Mouse (Mus musculus) lung, embryonic 15.5 days (tissue): ENCODE measurements at regions not wholly inside any gene's neighbourhood (a gene's known extent, or its start where the extent isn't known, plus 50 kb on each side); places are given as distances from the start of the nearest gene placed in this dataset.

Experiments used
- ATAC-seq: fragments of 200-750 bp; cut with Nextera tagmentation; 2 replicates; pipeline ENCODE4 v1.8.0; 2017; ENCODE audit warnings: moderate number of reproducible peaks, borderline replicate concordance; ENCODE audit not compliant: low FRiP score, low TSS enrichment; ENCODE audit errors: extremely low read depth
- H3K27ac ChIP-seq: fragments of 300-500 bp; sonication (generic); 2 replicates; pipeline ENCODE4 v1.5.1; 2015; ENCODE audit warnings: moderate library complexity, mild to moderate bottlenecking, inconsistent platforms
- H3K27me3 ChIP-seq: fragments of 300-500 bp; sonication (generic); 2 replicates; pipeline ENCODE4 v1.6.1; 2015; ENCODE audit warnings: inconsistent platforms
- H3K36me3 ChIP-seq: fragments of 300-500 bp; sonication (generic); 2 replicates; pipeline ENCODE4 v1.6.1; 2015; ENCODE audit warnings: inconsistent platforms
- H3K4me1 ChIP-seq: fragments of 300-500 bp; sonication (generic); 2 replicates; pipeline ENCODE4 v1.6.1; 2015; ENCODE audit warnings: inconsistent platforms
- H3K4me2 ChIP-seq: fragments of 300-500 bp; sonication (generic); 2 replicates; pipeline ENCODE4 v1.6.1; 2015; ENCODE audit warnings: inconsistent platforms, mild to moderate bottlenecking, moderate library complexity
- H3K4me3 ChIP-seq: fragments of 300-500 bp; sonication (generic); 2 replicates; pipeline ENCODE4 v1.5.1; 2015; ENCODE audit warnings: mild to moderate bottlenecking, inconsistent platforms
- H3K9ac ChIP-seq: fragments of 300-500 bp; sonication (generic); 2 replicates; pipeline ENCODE4 v1.6.1; 2015; ENCODE audit warnings: inconsistent platforms
- H3K9me3 ChIP-seq: fragments of 300-500 bp; sonication (generic); 2 replicates; pipeline ENCODE4 v1.6.1; 2016; ENCODE audit warnings: inconsistent platforms
- WGBS: fragments of 180-500 bp; shearing (Covaris S2); methylation state at CpG from one replicate; pipeline ENCODE4 v1.1.7; 2015; 5-methylcytosine and 5-hydroxymethylcytosine counted together

DNA sequence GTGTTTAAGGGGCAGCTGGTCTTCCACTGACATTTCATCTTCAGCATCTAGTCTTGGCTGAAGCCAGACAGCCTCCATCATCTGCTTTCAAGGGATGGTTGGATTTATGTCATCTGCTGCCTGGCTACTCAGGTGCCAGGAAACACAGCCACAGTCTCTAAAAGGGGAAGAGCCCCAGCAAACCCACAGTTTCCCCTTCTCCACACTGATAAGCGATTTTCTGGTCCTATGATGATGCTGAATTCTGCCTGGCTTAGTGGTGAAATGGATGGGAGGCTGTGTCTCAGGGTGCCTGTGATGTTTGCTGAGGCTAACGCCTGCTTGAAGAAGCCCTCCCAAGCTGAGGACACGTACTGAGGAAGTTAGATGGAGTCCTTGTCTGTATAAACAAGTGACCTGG, 160.5 kb downstream of the Unc5cl start:
- H3K4me3 ChIP-seq: no peak overlapping the region
- H3K4me2 ChIP-seq: no peak overlapping the region
- 29% methylated on average over 3 of the region's 3 CpGs for WGBS
- no peak overlapping the region for H3K27ac ChIP-seq
- no peak overlapping the region for H3K9ac ChIP-seq
- ATAC-seq: no peak
- no peaks in the 10 kb centered on the region for H3K27me3 ChIP-seq
- no peaks in the 10 kb centered on the region for H3K4me1 ChIP-seq
- no peaks in the 10 kb centered on the region for H3K36me3 ChIP-seq
- no peaks in the 10 kb centered on the region for H3K9me3 ChIP-seq

- Histone ChIP-seq H3K4me1 (no peaks in the 10 kb centered on the region), H3K9me3 (no peaks in the 10 kb centered on the region), H3K27ac (no peak overlapping the region), H3K9ac (no peak overlapping the region), H3K36me3 (no peaks in the 10 kb centered on the region), H3K4me2 (no peak overlapping the region), H3K27me3 (no peaks in the 10 kb centered on the region), H3K4me3 (no peak overlapping the region)
- ATAC-seq: no peak
- WGBS: 28% methylated on average over 4 of the region's 4 CpGs
Measured at GRCm38 (mm10) chr17:48616205-48616604, 161.5 kb downstream of the Unc5cl start.

DNA sequence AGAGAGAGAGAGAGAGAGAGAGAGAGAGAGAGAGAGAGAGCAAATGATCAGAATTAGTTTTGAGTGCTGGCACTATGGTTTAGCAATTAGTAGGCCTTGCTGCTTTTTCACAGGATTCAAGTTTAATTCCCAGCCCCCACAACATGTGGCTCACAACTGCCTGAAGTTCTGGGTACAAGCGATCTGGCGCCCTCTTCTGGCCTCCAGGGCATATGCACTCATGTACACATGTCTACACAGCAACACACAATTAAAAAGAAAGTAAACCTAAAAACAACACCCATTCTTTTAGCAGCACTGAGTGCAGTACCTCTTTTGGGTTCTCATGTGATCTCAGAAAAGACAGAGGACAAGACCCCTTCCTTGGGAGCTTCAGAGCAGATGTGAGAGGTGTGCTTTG, 166.2 kb downstream of the Unc5cl start:
- 64% methylated on average over 2 of the region's 2 CpGs for WGBS
- no peaks in the 10 kb centered on the region for H3K4me1 ChIP-seq
- no peak for ATAC-seq

GRCm38 (mm10) chr17:48621676-48622075, 167.0 kb downstream of the Unc5cl start:
- Histone ChIP-seq H3K27ac (no peak overlapping the region), H3K9me3 (no peaks in the 10 kb centered on the region), H3K4me1 (no peaks in the 10 kb centered on the region), H3K4me2 (no peak overlapping the region), H3K9ac (no peak overlapping the region), H3K4me3 (no peak overlapping the region), H3K36me3 (no peaks in the 10 kb centered on the region), H3K27me3 (no peaks in the 10 kb centered on the region)
- WGBS: 91% methylated on average over 11 of the region's 11 CpGs
- no peak for ATAC-seq

More for the DNA sequence above, 166.2 kb downstream of the Unc5cl start:
- Histone ChIP-seq H3K4me3 (no peak overlapping the region), H3K27me3 (no peaks in the 10 kb centered on the region), H3K4me2 (no peak overlapping the region), H3K27ac (no peak overlapping the region), H3K9me3 (no peaks in the 10 kb centered on the region), H3K36me3 (no peaks in the 10 kb centered on the region), H3K9ac (no peak overlapping the region)

DNA sequence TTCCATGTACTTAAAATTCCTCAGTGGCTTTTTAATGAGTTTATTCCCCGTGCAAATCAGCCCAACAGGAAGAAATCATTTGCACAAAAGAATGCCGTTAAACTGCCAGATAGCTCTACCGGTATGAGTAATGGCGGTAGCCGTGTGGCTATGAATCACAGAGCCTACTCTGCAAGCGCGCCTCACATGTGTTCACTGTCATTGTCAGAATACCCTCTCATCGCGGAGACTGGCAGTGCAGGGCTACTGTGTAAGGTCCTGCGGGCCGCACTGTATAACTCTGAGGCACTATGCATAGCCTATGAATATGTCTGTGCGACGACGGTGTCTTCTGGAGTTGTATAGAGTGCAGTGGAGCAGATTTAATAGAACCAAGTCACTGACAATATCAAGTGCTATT, 170.2 kb downstream of the Unc5cl start:
- H3K27ac ChIP-seq: no peak overlapping the region
- H3K4me3 ChIP-seq: no peak overlapping the region
- H3K9ac ChIP-seq: no peak overlapping the region
- no peaks in the 10 kb centered on the region for H3K4me1 ChIP-seq
- H3K4me2 ChIP-seq: no peak overlapping the region
- H3K9me3 ChIP-seq: no peaks in the 10 kb centered on the region
- no peaks in the 10 kb centered on the region for H3K27me3 ChIP-seq
- H3K36me3 ChIP-seq: no peaks in the 10 kb centered on the region
- no peak for ATAC-seq
- 84% methylated on average over 14 of the region's 14 CpGs for WGBS

DNA sequence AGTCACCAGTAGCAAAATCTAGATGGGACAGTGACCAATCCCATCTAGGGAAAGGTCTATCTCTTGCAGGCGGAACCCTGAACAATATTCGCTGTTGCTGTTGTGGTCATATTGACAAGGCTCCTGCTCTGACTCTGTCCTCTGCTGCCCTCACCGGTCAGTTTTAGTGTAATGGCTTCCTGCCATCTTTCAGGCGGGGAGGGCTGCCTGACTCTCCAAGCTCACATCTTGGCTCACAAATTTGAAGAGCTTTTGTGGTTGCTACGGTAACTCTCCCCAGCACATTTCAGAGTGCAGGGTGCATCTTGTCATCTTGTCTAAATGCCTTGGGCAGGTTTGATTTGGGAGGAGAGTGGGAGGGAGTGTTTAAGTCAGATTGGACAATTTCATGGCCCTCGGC, 171.3 kb downstream of the Unc5cl start:
- Histone ChIP-seq H3K36me3 (no peaks in the 10 kb centered on the region), H3K27ac (no peak overlapping the region), H3K27me3 (no peaks in the 10 kb centered on the region), H3K9me3 (no peaks in the 10 kb centered on the region), H3K9ac (no peak overlapping the region), H3K4me3 (no peak overlapping the region), H3K4me1 (no peaks in the 10 kb centered on the region), H3K4me2 (no peak overlapping the region)
- no peak for ATAC-seq
- 76% methylated on average over 6 of the region's 6 CpGs for WGBS

GRCm38 (mm10) chr17:48639611-48640010, 184.9 kb downstream of the Unc5cl start:
- H3K9me3 ChIP-seq: no peaks in the 10 kb centered on the region

GRCm38 (mm10) chr17:48643533-48644019, 188.9 kb downstream of the Unc5cl start:
- 0 out of 2 replicates have a peak, but pooled peaks have one; percentile 35 for ATAC-seq
- H3K27ac ChIP-seq: peak overlapping the region; percentile 53

More at GRCm38 (mm10) chr17:48639611-48640010, 184.9 kb downstream of the Unc5cl start:
- WGBS: 82% methylated on average over 12 of the region's 12 CpGs
- no peaks in the 10 kb centered on the region for H3K4me1 ChIP-seq
- H3K36me3 ChIP-seq: no peaks in the 10 kb centered on the region
- H3K27ac ChIP-seq: no peak overlapping the region
- no peak overlapping the region for H3K9ac ChIP-seq
- no peak overlapping the region for H3K4me3 ChIP-seq
- no peak for ATAC-seq
- no peak overlapping the region for H3K4me2 ChIP-seq
- H3K27me3 ChIP-seq: no peaks in the 10 kb centered on the region

DNA sequence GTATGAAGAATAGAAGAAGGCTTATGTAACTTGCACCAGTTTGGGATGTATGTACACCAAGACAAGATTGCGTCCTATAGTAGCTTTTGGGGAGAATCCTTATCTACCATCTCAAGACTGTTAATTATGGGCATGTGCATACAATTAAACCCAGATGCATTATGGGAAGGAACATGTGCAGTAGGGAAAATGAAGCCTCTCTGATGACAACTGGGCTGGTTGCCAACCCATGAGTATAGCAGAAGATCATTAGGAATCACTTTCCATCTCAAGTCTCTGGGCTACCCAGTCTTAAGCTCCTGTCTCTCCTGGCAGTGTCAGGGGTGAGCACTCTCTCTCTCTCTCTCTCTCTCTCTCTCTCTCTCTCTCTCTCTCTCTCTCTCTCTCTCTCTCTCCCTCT, 190.4 kb downstream of the Unc5cl start:
- WGBS: 76% methylated on average over 1 of the region's 1 CpGs
- no peak for ATAC-seq
- H3K4me3 ChIP-seq: no peak overlapping the region
- H3K4me2 ChIP-seq: no peak overlapping the region
- H3K9me3 ChIP-seq: no peaks in the 10 kb centered on the region
- no peaks in the 10 kb centered on the region for H3K36me3 ChIP-seq
- H3K27me3 ChIP-seq: no peaks in the 10 kb centered on the region
- no peaks in the 10 kb centered on the region for H3K4me1 ChIP-seq
- no peak overlapping the region for H3K9ac ChIP-seq
- H3K27ac ChIP-seq: no peak overlapping the region

More at GRCm38 (mm10) chr17:48643533-48644019, 188.9 kb downstream of the Unc5cl start:
- 10% methylated on average over 5 of the region's 5 CpGs for WGBS
- Histone ChIP-seq H3K27me3 (no peaks in the 10 kb centered on the region), H3K4me2 (no peak overlapping the region), H3K4me3 (no peak overlapping the region), H3K36me3 (no peaks in the 10 kb centered on the region), H3K9me3 (no peaks in the 10 kb centered on the region), H3K4me1 (no peaks in the 10 kb centered on the region), H3K9ac (no peak overlapping the region)

DNA sequence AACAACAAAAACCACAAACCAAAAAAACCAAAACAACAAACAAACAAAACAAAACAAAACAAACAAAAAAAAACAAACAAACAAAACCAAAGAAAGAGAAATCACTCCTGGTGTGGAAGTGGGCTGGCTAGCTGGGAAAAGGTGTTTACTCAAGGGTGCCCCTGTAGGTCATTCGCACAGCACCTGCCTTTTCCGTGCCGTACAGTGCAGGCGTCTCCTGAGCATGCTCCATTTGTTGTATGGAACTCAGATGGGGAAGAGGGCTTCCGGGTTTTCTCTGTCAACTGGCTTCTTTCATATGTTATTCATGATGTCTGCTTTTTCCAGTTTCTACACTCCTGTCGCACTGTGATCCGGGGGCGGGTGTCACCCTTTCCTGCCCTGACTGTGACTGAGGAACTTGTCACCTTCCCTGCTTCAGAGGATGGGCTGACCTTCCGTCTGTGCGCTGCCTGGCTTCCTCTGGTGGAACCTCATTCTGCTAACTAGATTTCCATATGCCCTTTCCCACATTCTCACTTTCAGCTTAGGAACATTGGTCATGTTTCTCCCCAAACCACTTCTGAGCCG, 192.0 kb downstream of the Unc5cl start:
- Histone ChIP-seq H3K4me2 (peak overlapping the region; percentile 38), H3K9me3 (no peaks in the 10 kb centered on the region), H3K9ac (no peak overlapping the region), H3K36me3 (no peaks in the 10 kb centered on the region), H3K4me3 (no peak overlapping the region), H3K27ac (no peak overlapping the region), H3K4me1 (no peaks in the 10 kb centered on the region), H3K27me3 (no peaks in the 10 kb centered on the region)
- WGBS: 53% methylated on average over 11 of the region's 11 CpGs
- ATAC-seq: no peak

- ATAC-seq: no peak
- WGBS: 38% methylated on average over 14 of the region's 14 CpGs
- Histone ChIP-seq H3K36me3 (no peaks in the 10 kb centered on the region), H3K9me3 (no peaks in the 10 kb centered on the region), H3K4me2 (peak overlapping the region; percentile 38), H3K4me1 (no peaks in the 10 kb centered on the region), H3K4me3 (0 out of 2 replicates have a peak overlapping the region, but pooled peaks have one; percentile 4), H3K27ac (no peak overlapping the region), H3K27me3 (no peaks in the 10 kb centered on the region), H3K9ac (no peak overlapping the region)
Measured at GRCm38 (mm10) chr17:48647431-48647830, 192.7 kb downstream of the Unc5cl start.

GRCm38 (mm10) chr17:48650556-48650955, 195.9 kb downstream of the Unc5cl start:
- no peak overlapping the region for H3K4me2 ChIP-seq
- no peaks in the 10 kb centered on the region for H3K9me3 ChIP-seq
- H3K36me3 ChIP-seq: no peaks in the 10 kb centered on the region
- no peaks in the 10 kb centered on the region for H3K27me3 ChIP-seq
- H3K4me3 ChIP-seq: no peak overlapping the region
- ATAC-seq: no peak
- H3K9ac ChIP-seq: no peak overlapping the region
- WGBS: 59% methylated on average over 13 of the region's 13 CpGs
- H3K27ac ChIP-seq: no peak overlapping the region
- no peaks in the 10 kb centered on the region for H3K4me1 ChIP-seq

- ATAC-seq: no peak
- Histone ChIP-seq H3K27me3 (no peaks in the 10 kb centered on the region), H3K9me3 (no peaks in the 10 kb centered on the region), H3K9ac (no peak overlapping the region), H3K4me3 (no peak overlapping the region), H3K4me1 (no peaks in the 10 kb centered on the region), H3K4me2 (no peak overlapping the region), H3K27ac (no peak overlapping the region), H3K36me3 (no peaks in the 10 kb centered on the region)
- WGBS: 78% methylated on average over 3 of the region's 3 CpGs
Measured at GRCm38 (mm10) chr17:48672749-48673148, 218.0 kb downstream of the Unc5cl start.
